Mouse (Mus musculus): ENCODE results near the gene Rap1gap2. TPM values are rescaled to one million over a fixed set of nuclear protein-coding genes. Genes with fewer than 3 reads are reported as not detected.

Gene Rap1gap2
- polyA plus RNA-seq, 1 experiment from 2014 or later, result 12.4 TPM

DNA sequence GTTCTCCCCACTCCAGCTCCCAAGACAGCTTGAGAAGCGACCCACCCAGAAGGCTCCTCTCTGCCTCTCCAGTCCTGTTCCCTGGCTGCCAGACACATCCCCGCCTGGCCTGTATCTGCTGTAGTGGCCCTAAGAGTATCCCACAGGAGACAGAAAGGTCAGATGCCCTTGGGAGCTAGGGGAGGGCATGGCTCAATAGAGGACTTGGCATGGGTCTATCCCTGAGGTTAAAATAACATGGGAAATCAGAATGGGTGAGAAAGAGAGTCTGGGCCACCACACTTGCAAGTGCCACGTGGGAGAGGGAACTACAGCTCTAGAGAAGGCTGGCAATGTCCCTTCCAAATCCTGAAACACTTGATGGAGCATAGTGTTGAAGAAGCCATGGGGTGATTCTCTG, 152.3 kb downstream of the Rap1gap2 start:
- no peak overlapping the region for H3K9ac ChIP-seq
- H3K9me3 ChIP-seq, result no peaks in the 10 kb centered on the region
- peaks cover 14% of the 10 kb centered on the region for H3K4me1 ChIP-seq (replicated peaks)
- H3K4me3 ChIP-seq (replicated peaks), result no peak overlapping the region
- WGBS, result 75% methylated on average over 3 of the region's 3 CpGs
- ATAC-seq, result no peak
- no peaks in the 10 kb centered on the region for H3K27me3 ChIP-seq (replicated peaks)
- no peak overlapping the region for H3K27ac ChIP-seq
- no peak overlapping the region for H3K4me2 ChIP-seq (replicated peaks)
- H3K36me3 ChIP-seq, result no peaks in the 10 kb centered on the region

DNA sequence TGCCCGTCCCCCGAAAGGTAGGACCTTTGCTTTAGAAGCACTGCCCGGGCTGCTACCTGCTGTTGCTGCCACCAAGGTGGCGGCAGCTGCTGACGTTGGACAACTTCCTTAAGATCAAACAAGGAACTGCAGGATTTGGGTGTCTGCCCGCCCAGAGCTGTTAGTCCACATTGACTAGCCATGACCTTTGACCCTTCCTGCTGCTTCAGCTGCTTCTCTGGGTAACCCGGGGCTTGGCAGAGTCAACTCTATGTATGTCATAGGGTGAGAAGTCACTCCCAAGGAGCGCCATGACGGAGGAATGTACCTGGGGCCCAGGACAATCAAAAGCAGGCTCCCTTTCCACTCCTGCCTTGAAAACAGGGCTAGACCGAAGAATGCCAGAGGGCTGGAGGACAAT, 153.5 kb downstream of the Rap1gap2 start:
- no peaks in the 10 kb centered on the region for H3K9me3 ChIP-seq
- H3K4me2 ChIP-seq (replicated peaks), result no peak overlapping the region; the same call in 1 of the 2 replicates
- H3K27me3 ChIP-seq (replicated peaks), result no peaks in the 10 kb centered on the region
- no peak overlapping the region for H3K4me3 ChIP-seq (replicated peaks)
- H3K36me3 ChIP-seq, result no peaks in the 10 kb centered on the region
- WGBS, result 58% methylated on average over 10 of the region's 10 CpGs
- no peak overlapping the region for H3K9ac ChIP-seq
- no peak overlapping the region for H3K27ac ChIP-seq
- 0 out of 2 replicates have a peak, but pooled peaks cover 8% of the 10 kb centered on the region for H3K4me1 ChIP-seq (replicated peaks)
- peak; percentile 62 for ATAC-seq

GRCm38 (mm10) chr11:74448556-74448955, 162.2 kb downstream of the Rap1gap2 start:
- H3K4me2 ChIP-seq (replicated peaks), result no peak overlapping the region
- H3K36me3 ChIP-seq, result no peaks in the 10 kb centered on the region
- H3K4me1 ChIP-seq (replicated peaks), result no peaks in the 10 kb centered on the region; the same call in 1 of the 2 replicates
- no peak for ATAC-seq
- no peak overlapping the region for H3K9ac ChIP-seq
- no peaks in the 10 kb centered on the region for H3K27me3 ChIP-seq (replicated peaks)
- WGBS, result 61% methylated on average over 4 of the region's 4 CpGs
- no peak overlapping the region for H3K27ac ChIP-seq
- H3K9me3 ChIP-seq, result no peaks in the 10 kb centered on the region
- H3K4me3 ChIP-seq (replicated peaks), result no peak overlapping the region

DNA sequence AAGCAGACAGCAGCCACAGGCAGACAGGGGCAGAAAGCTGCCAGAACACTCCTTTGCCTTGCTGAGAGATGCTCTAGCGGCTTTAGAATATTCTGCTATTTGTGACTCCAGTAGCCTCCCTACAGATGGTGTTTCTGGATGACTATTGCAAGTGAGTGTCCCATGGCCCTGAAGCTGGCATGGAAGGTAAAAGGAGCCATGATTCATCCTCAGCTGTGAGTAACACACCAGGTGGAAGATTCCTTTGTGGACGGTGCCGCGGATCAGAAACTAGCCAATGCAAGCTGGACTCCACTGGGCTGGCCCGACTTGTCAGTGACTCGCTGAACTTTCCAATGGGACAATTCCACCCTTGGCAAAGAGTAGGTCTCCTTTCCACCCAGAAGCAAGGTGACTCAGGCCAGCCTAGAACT, 162.7 kb downstream of the Rap1gap2 start:
- Histone ChIP-seq H3K4me2 (replicated peaks) (no peak overlapping the region), H3K9ac (no peak overlapping the region), H3K27ac (no peak overlapping the region), H3K36me3 (no peaks in the 10 kb centered on the region), H3K4me1 (replicated peaks) (no peaks in the 10 kb centered on the region; the same call in 1 of the 2 replicates), H3K27me3 (replicated peaks) (no peaks in the 10 kb centered on the region), H3K4me3 (replicated peaks) (no peak overlapping the region), H3K9me3 (no peaks in the 10 kb centered on the region)
- ATAC-seq, result no peak
- WGBS, result 86% methylated on average over 6 of the region's 6 CpGs

GRCm38 (mm10) chr11:74445591-74445990, 165.1 kb downstream of the Rap1gap2 start:
- Histone ChIP-seq H3K4me2 (replicated peaks) (no peak overlapping the region), H3K27ac (no peak overlapping the region), H3K9ac (no peak overlapping the region), H3K9me3 (no peaks in the 10 kb centered on the region), H3K4me1 (replicated peaks) (peaks cover 6% of the 10 kb centered on the region), H3K4me3 (replicated peaks) (no peak overlapping the region), H3K27me3 (replicated peaks) (no peaks in the 10 kb centered on the region), H3K36me3 (no peaks in the 10 kb centered on the region)
- 84% methylated on average over 3 of the region's 3 CpGs for WGBS
- no peak for ATAC-seq

- H3K4me2 ChIP-seq (replicated peaks), result no peak overlapping the region
- no peaks in the 10 kb centered on the region for H3K36me3 ChIP-seq
- H3K27ac ChIP-seq, result no peak overlapping the region
- H3K9ac ChIP-seq, result no peak overlapping the region
- H3K4me3 ChIP-seq (replicated peaks), result no peak overlapping the region
- no peaks in the 10 kb centered on the region for H3K9me3 ChIP-seq
- no peaks in the 10 kb centered on the region for H3K27me3 ChIP-seq (replicated peaks)
- no peak for ATAC-seq
- WGBS, result 70% methylated on average over 5 of the region's 5 CpGs
- H3K4me1 ChIP-seq (replicated peaks), result peaks cover 11% of the 10 kb centered on the region
Observed at GRCm38 (mm10) chr11:74443924-74444256, 166.8 kb downstream of the Rap1gap2 start.

- no peak for ATAC-seq
- no peaks in the 10 kb centered on the region for H3K9me3 ChIP-seq
- no peak overlapping the region for H3K4me2 ChIP-seq (replicated peaks)
- H3K4me3 ChIP-seq (replicated peaks), result no peak overlapping the region
- WGBS, result 41% methylated on average over 6 of the region's 6 CpGs
- peaks cover 13% of the 10 kb centered on the region for H3K4me1 ChIP-seq (replicated peaks)
- H3K9ac ChIP-seq, result no peak overlapping the region
- no peaks in the 10 kb centered on the region for H3K36me3 ChIP-seq
- no peaks in the 10 kb centered on the region for H3K27me3 ChIP-seq (replicated peaks)
- no peak overlapping the region for H3K27ac ChIP-seq
Observed at GRCm38 (mm10) chr11:74443147-74443923, 167.4 kb downstream of the Rap1gap2 start.

DNA sequence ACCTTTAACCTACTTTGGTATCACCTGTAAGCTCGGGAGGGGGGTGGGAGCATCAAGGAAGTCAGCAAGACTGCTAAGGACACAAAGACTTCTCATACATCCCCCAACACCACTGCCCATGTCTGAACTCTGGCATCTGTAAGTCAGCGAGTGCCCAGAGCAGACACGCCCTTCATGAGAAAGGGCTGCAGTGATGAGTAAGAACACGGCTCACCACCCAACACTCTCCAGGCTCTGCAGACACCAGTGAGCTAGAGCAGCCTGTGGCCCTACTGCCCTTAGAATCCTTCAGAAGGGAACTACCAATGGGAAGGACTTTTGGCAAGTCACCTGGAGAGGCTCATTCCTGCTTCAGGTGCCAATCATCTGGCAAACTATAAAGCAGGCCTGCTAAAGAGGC, 168.3 kb downstream of the Rap1gap2 start:
- H3K27ac ChIP-seq, result peak overlapping the region; percentile 6; the same call in 1 of the 2 replicates
- 54% methylated on average over 4 of the region's 4 CpGs for WGBS
- 0 out of 2 replicates have a peak, but pooled peaks have one; percentile 27 for ATAC-seq

DNA sequence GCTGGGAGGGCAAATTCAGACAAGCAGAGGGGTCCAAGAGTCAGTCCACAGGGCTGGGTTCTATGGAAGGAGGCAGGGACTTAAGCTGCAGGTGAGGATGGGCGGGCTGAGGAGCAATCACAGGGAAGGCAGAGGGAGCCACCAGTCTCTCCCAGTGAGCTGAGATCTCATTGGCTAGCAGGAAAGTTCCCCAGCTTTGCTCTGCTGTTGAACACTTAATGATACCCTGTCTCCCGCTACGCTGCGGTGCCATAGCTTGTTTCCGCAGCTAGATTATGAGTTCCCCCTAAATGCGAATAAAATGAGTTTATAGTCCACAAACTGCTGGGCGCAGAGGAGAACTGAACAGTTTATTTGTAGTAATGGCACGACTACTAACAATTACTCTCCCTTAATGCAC, 170.6 kb downstream of the Rap1gap2 start:
- H3K4me3 ChIP-seq (replicated peaks), result no peak overlapping the region
- 77% methylated on average over 8 of the region's 8 CpGs for WGBS
- no peak overlapping the region for H3K4me2 ChIP-seq (replicated peaks)
- H3K9ac ChIP-seq, result no peak overlapping the region
- H3K36me3 ChIP-seq, result no peaks in the 10 kb centered on the region
- H3K9me3 ChIP-seq, result no peaks in the 10 kb centered on the region
- no peak for ATAC-seq
- H3K27me3 ChIP-seq (replicated peaks), result no peaks in the 10 kb centered on the region
- H3K27ac ChIP-seq, result no peak overlapping the region
- peaks cover 13% of the 10 kb centered on the region for H3K4me1 ChIP-seq (replicated peaks)

More for the DNA sequence above, 168.3 kb downstream of the Rap1gap2 start:
- Histone ChIP-seq H3K36me3 (no peaks in the 10 kb centered on the region), H3K9me3 (no peaks in the 10 kb centered on the region), H3K4me3 (replicated peaks) (no peak overlapping the region), H3K27me3 (replicated peaks) (no peaks in the 10 kb centered on the region), H3K4me1 (replicated peaks) (peaks cover 13% of the 10 kb centered on the region), H3K4me2 (replicated peaks) (no peak overlapping the region), H3K9ac (no peak overlapping the region)

DNA sequence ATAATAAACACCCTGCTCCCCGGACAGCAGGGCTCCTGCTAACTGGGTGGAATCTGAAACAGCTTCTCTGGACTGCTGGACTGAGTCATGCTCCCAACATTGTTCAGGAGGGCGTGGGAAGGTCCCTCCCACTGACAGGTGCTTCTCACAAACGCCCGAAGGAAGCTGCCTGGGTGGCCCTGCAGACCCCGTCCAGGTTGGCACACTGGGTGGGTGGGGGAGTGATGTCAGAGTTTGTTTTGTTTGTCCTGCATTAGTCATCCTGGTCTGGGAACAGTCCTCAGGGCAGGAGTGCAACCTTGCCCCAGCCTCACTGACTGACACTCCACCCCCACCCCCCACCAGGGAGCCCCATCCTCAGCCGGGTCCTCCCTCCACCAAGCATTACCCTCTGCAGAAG, 171.5 kb downstream of the Rap1gap2 start:
- Histone ChIP-seq H3K36me3 (no peaks in the 10 kb centered on the region), H3K4me1 (replicated peaks) (peaks cover 13% of the 10 kb centered on the region), H3K27me3 (replicated peaks) (no peaks in the 10 kb centered on the region), H3K9ac (no peak overlapping the region), H3K4me3 (replicated peaks) (no peak overlapping the region), H3K9me3 (no peaks in the 10 kb centered on the region), H3K27ac (0 out of 2 replicates have a peak overlapping the region, but pooled peaks have one; percentile 36), H3K4me2 (replicated peaks) (no peak overlapping the region)
- ATAC-seq, result peak; percentile 77
- 21% methylated on average over 6 of the region's 6 CpGs for WGBS

GRCm38 (mm10) chr11:74438249-74438648, 172.5 kb downstream of the Rap1gap2 start:
- Histone ChIP-seq H3K4me2 (replicated peaks) (no peak overlapping the region), H3K36me3 (no peaks in the 10 kb centered on the region), H3K27me3 (replicated peaks) (no peaks in the 10 kb centered on the region), H3K9me3 (no peaks in the 10 kb centered on the region), H3K4me1 (replicated peaks) (peaks cover 13% of the 10 kb centered on the region; the same call in 1 of the 2 replicates), H3K4me3 (replicated peaks) (no peak overlapping the region), H3K27ac (no peak overlapping the region), H3K9ac (no peak overlapping the region)
- 89% methylated on average over 4 of the region's 4 CpGs for WGBS
- no peak for ATAC-seq

DNA sequence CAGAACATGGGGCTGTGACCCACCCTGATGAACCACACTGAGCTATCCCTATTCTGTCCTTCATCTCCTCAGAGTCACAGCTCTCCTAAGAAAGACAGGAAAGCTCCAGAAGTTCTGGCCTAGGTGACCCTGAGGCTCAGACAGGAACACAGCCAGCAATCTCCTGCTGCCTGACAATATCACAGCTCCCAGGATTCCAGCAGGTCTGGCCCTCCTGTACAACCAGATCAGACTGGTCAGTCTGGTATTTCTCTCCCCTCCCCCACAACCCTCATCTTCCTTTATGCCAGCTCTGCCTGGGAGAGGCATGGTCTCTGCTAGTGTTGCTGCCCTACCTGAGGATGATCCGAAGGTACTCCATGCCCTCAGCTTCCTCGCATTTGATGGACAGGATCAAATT, 175.3 kb downstream of the Rap1gap2 start:
- Histone ChIP-seq H3K36me3 (no peaks in the 10 kb centered on the region), H3K27me3 (replicated peaks) (no peaks in the 10 kb centered on the region), H3K9me3 (no peaks in the 10 kb centered on the region), H3K27ac (no peak overlapping the region), H3K4me1 (replicated peaks) (0 out of 2 replicates have a peak, but pooled peaks cover 7% of the 10 kb centered on the region), H3K9ac (no peak overlapping the region), H3K4me3 (replicated peaks) (no peak overlapping the region), H3K4me2 (replicated peaks) (no peak overlapping the region)
- 74% methylated on average over 2 of the region's 2 CpGs for WGBS
- no peak for ATAC-seq

GRCm38 (mm10) chr11:74433000-74433399, 177.7 kb downstream of the Rap1gap2 start:
- no peaks in the 10 kb centered on the region for H3K4me1 ChIP-seq (replicated peaks)
- no peaks in the 10 kb centered on the region for H3K27me3 ChIP-seq (replicated peaks)
- no peak overlapping the region for H3K4me2 ChIP-seq (replicated peaks)
- no peak for ATAC-seq
- no peak overlapping the region for H3K27ac ChIP-seq
- no peaks in the 10 kb centered on the region for H3K36me3 ChIP-seq
- no peaks in the 10 kb centered on the region for H3K9me3 ChIP-seq
- H3K4me3 ChIP-seq (replicated peaks), result no peak overlapping the region
- no peak overlapping the region for H3K9ac ChIP-seq
- WGBS, result 82% methylated on average over 4 of the region's 4 CpGs
